Mouse (Mus musculus) kidney, embryonic 16.5 days (tissue): ENCODE data around the gene Ryr2. TPM values are rescaled to one million over a fixed set of nuclear protein-coding genes. Genes with fewer than 3 reads are reported as not detected.
A peak's percentile ranks its signal among the peaks of the same experiment; 100 is the strongest.

ENCODE experiments used
- ATAC-seq: fragments of 200-750 bp; cut with Nextera tagmentation; 2 replicates; pipeline ENCODE4 v1.8.0; 2017; ENCODE audit warnings: moderate TSS enrichment; ENCODE audit not compliant: low FRiP score, low TSS enrichment
- H3K27ac ChIP-seq: fragments of 300-500 bp; sonication (generic); 2 replicates; pipeline ENCODE4 v1.5.1; 2014; ENCODE audit warnings: low read length
- H3K27me3 ChIP-seq: fragments of 300-500 bp; sonication (generic); 2 replicates; pipeline ENCODE4 v1.6.1; 2014; ENCODE audit warnings: low read length, control low read depth, mixed read lengths; ENCODE audit not compliant: insufficient read depth
- H3K36me3 ChIP-seq: fragments of 300-500 bp; sonication (generic); 2 replicates; pipeline ENCODE4 v1.6.1; 2014; ENCODE audit warnings: low read length, control low read depth, mixed read lengths; ENCODE audit not compliant: insufficient read depth
- H3K4me1 ChIP-seq: fragments of 300-500 bp; sonication (generic); 2 replicates; pipeline ENCODE4 v1.6.1; 2014; ENCODE audit warnings: low read length, control low read depth, mixed read lengths; ENCODE audit not compliant: insufficient read depth
- H3K4me2 ChIP-seq: fragments of 300-500 bp; sonication (generic); replicated peaks from 2 replicates; pipeline ENCODE4 v1.6.1; 2014; ENCODE audit warnings: low read depth, low read length
- H3K4me3 ChIP-seq: fragments of 300-500 bp; sonication (generic); 2 replicates; pipeline ENCODE4 v1.5.1; 2014; ENCODE audit warnings: mild to moderate bottlenecking, low read length
- H3K9ac ChIP-seq: fragments of 300-500 bp; sonication (generic); replicated peaks from 2 replicates; pipeline ENCODE4 v1.6.1; 2014; ENCODE audit warnings: low read length
- H3K9me3 ChIP-seq: fragments of 300-500 bp; sonication (generic); 2 replicates; pipeline ENCODE4 v1.6.1; 2016; ENCODE audit warnings: low read length, control low read depth
- WGBS: fragments of 180-500 bp; shearing (Covaris S2); extraction: QIAGEN DNeasy Blood & Tissue Kit; methylation state at CpG from one replicate; pipeline ENCODE4 v1.1.7; 2014; 5-methylcytosine and 5-hydroxymethylcytosine counted together
- polyA plus RNA-seq: library from polyadenylated mRNA; unstranded; fragments of >200 nt; fragmentation: Nextera tagmentation; extraction: Ambion mirVana; gene quantifications from 2 replicates; pipeline ENCODE4 v1.2.1, GENCODE M21; 2015

Gene Ryr2
- polyA plus RNA-seq, 1 experiment from 2014 or later, result 0.19 TPM

GRCm38 (mm10) chr13:11928709-11929108 lies 178.0 kb downstream of the Ryr2 start:
- no peaks in the 10 kb centered on the region for H3K27me3 ChIP-seq
- 0 out of 2 replicates have a peak, but pooled peaks cover 2% of the 10 kb centered on the region for H3K9me3 ChIP-seq
- no peak overlapping the region for H3K4me2 ChIP-seq
- no peak for ATAC-seq
- H3K4me1 ChIP-seq, result no peaks in the 10 kb centered on the region
- no peaks in the 10 kb centered on the region for H3K36me3 ChIP-seq
- 92% methylated on average over 3 of the region's 3 CpGs for WGBS
- no peak overlapping the region for H3K27ac ChIP-seq
- H3K9ac ChIP-seq, result no peak overlapping the region
- no peak overlapping the region for H3K4me3 ChIP-seq

GRCm38 (mm10) chr13:11927727-11928126 lies 179.0 kb downstream of the Ryr2 start:
- Histone ChIP-seq H3K9me3 (0 out of 2 replicates have a peak, but pooled peaks cover 2% of the 10 kb centered on the region), H3K9ac (no peak overlapping the region), H3K4me1 (no peaks in the 10 kb centered on the region), H3K27me3 (no peaks in the 10 kb centered on the region), H3K27ac (no peak overlapping the region), H3K4me2 (no peak overlapping the region), H3K36me3 (no peaks in the 10 kb centered on the region), H3K4me3 (no peak overlapping the region)
- WGBS, result 90% methylated on average over 4 of the region's 4 CpGs
- ATAC-seq, result no peak

- Histone ChIP-seq H3K9me3 (0 out of 2 replicates have a peak, but pooled peaks cover 2% of the 10 kb centered on the region), H3K4me2 (no peak overlapping the region), H3K27ac (no peak overlapping the region), H3K4me1 (no peaks in the 10 kb centered on the region), H3K4me3 (no peak overlapping the region), H3K27me3 (no peaks in the 10 kb centered on the region), H3K36me3 (no peaks in the 10 kb centered on the region), H3K9ac (no peak overlapping the region)
- WGBS, result 65% methylated on average over 11 of the region's 11 CpGs
- ATAC-seq, result no peak
Measured at GRCm38 (mm10) chr13:11926720-11927500, 179.8 kb downstream of the Ryr2 start.

GRCm38 (mm10) chr13:11926215-11926614 lies 180.5 kb downstream of the Ryr2 start:
- ATAC-seq, result no peak
- H3K27ac ChIP-seq, result no peak overlapping the region
- no peak overlapping the region for H3K4me3 ChIP-seq
- H3K4me1 ChIP-seq, result no peaks in the 10 kb centered on the region
- H3K27me3 ChIP-seq, result no peaks in the 10 kb centered on the region
- H3K36me3 ChIP-seq, result no peaks in the 10 kb centered on the region
- no peak overlapping the region for H3K4me2 ChIP-seq
- H3K9me3 ChIP-seq, result 0 out of 2 replicates have a peak, but pooled peaks cover 2% of the 10 kb centered on the region
- 86% methylated on average over 2 of the region's 2 CpGs for WGBS
- H3K9ac ChIP-seq, result no peak overlapping the region

- 87% methylated on average over 3 of the region's 3 CpGs for WGBS
- H3K9me3 ChIP-seq, result 0 out of 2 replicates have a peak, but pooled peaks cover 2% of the 10 kb centered on the region
- no peaks in the 10 kb centered on the region for H3K27me3 ChIP-seq
- H3K9ac ChIP-seq, result no peak overlapping the region
- ATAC-seq, result 0 out of 2 replicates have a peak, but pooled peaks have one; percentile 15
- H3K4me2 ChIP-seq, result no peak overlapping the region
- no peak overlapping the region for H3K27ac ChIP-seq
- no peak overlapping the region for H3K4me3 ChIP-seq
- H3K36me3 ChIP-seq, result no peaks in the 10 kb centered on the region
- H3K4me1 ChIP-seq, result no peaks in the 10 kb centered on the region
Measured at GRCm38 (mm10) chr13:11924732-11925131, 182.0 kb downstream of the Ryr2 start.

GRCm38 (mm10) chr13:11920495-11920894 lies 186.2 kb downstream of the Ryr2 start:
- Histone ChIP-seq H3K4me3 (no peak overlapping the region), H3K9ac (no peak overlapping the region), H3K27me3 (no peaks in the 10 kb centered on the region), H3K4me2 (no peak overlapping the region), H3K9me3 (no peaks in the 10 kb centered on the region), H3K4me1 (no peaks in the 10 kb centered on the region), H3K27ac (no peak overlapping the region), H3K36me3 (no peaks in the 10 kb centered on the region)
- 45% methylated on average over 1 of the region's 1 CpGs for WGBS
- ATAC-seq, result peak; percentile 75; the same call in 1 of the 2 replicates

GRCm38 (mm10) chr13:11919448-11919847 lies 187.3 kb downstream of the Ryr2 start:
- 88% methylated on average over 6 of the region's 6 CpGs for WGBS
- H3K4me3 ChIP-seq, result no peak overlapping the region
- no peak overlapping the region for H3K27ac ChIP-seq
- H3K4me1 ChIP-seq, result no peaks in the 10 kb centered on the region
- ATAC-seq, result no peak
- no peaks in the 10 kb centered on the region for H3K36me3 ChIP-seq
- no peaks in the 10 kb centered on the region for H3K9me3 ChIP-seq
- H3K27me3 ChIP-seq, result no peaks in the 10 kb centered on the region
- H3K9ac ChIP-seq, result no peak overlapping the region
- H3K4me2 ChIP-seq, result no peak overlapping the region

- no peaks in the 10 kb centered on the region for H3K4me1 ChIP-seq
- ATAC-seq, result no peak
Measured at GRCm38 (mm10) chr13:11915619-11916018, 191.1 kb downstream of the Ryr2 start.

GRCm38 (mm10) chr13:11914682-11915081 lies 192.1 kb downstream of the Ryr2 start:
- ATAC-seq, result no peak
- Histone ChIP-seq H3K9me3 (no peaks in the 10 kb centered on the region), H3K27me3 (no peaks in the 10 kb centered on the region), H3K9ac (no peak overlapping the region), H3K4me1 (no peaks in the 10 kb centered on the region), H3K4me3 (no peak overlapping the region), H3K27ac (no peak overlapping the region), H3K4me2 (no peak overlapping the region), H3K36me3 (no peaks in the 10 kb centered on the region)
- 82% methylated on average over 3 of the region's 3 CpGs for WGBS

More at GRCm38 (mm10) chr13:11915619-11916018, 191.1 kb downstream of the Ryr2 start:
- Histone ChIP-seq H3K9me3 (no peaks in the 10 kb centered on the region), H3K36me3 (no peaks in the 10 kb centered on the region), H3K4me2 (no peak overlapping the region), H3K4me3 (no peak overlapping the region), H3K27ac (no peak overlapping the region), H3K9ac (no peak overlapping the region), H3K27me3 (no peaks in the 10 kb centered on the region)
- 61% methylated on average over 2 of the region's 2 CpGs for WGBS

- H3K9ac ChIP-seq, result no peak overlapping the region
- H3K27me3 ChIP-seq, result no peaks in the 10 kb centered on the region
- no peak overlapping the region for H3K27ac ChIP-seq
- H3K4me1 ChIP-seq, result no peaks in the 10 kb centered on the region
- no peak for ATAC-seq
- H3K4me2 ChIP-seq, result no peak overlapping the region
- WGBS, result 88% methylated on average over 2 of the region's 2 CpGs
- no peaks in the 10 kb centered on the region for H3K9me3 ChIP-seq
- H3K36me3 ChIP-seq, result no peaks in the 10 kb centered on the region
- no peak overlapping the region for H3K4me3 ChIP-seq
Measured at GRCm38 (mm10) chr13:11912208-11912607, 194.5 kb downstream of the Ryr2 start.
